Mouse (Mus musculus): ENCODE results near the gene A630076J17Rik. TPM values are rescaled to one million over a fixed set of nuclear protein-coding genes. Genes with fewer than 3 reads are reported as not detected.

A630076J17Rik gene
- polyA plus RNA-seq (2014; fragmentation: Illumina TruSeq; extraction: RNeasy Lipid Tissue Mini Kit (QIAGEN cat#74804); ENCODE audit: low read depth, low replicate concordance), result not detected

DNA sequence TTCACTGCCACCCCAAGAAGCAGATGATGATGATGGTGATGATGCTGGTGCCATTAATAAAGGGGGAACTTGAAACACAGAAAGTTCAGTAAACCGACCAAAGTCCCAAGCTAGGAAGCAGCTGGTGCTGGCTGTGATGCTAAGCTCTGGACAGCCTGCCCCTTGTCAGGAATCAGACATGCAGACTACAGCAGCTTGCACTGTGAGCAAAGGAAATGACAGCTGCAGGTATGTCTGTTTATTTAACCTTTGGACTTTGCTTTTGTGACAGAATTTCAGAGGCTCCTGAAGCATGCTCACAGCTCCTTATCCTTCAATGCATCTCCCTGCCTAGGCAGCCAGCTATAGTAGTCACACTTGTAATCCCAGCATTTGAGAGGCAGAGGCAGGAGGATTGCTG is at the start of gene A630076J17Rik:
Gene A630076J17Rik (plus strand): TSS at position 88 of the 400 bp plus-strand sequence.

GRCm38 (mm10) chr3:107182756-107183155 is 47.7 kb upstream of the A630076J17Rik start, which contains the start of gene Kcna10:
Gene Kcna10 (plus strand): TSS chr3:107183056.

DNA sequence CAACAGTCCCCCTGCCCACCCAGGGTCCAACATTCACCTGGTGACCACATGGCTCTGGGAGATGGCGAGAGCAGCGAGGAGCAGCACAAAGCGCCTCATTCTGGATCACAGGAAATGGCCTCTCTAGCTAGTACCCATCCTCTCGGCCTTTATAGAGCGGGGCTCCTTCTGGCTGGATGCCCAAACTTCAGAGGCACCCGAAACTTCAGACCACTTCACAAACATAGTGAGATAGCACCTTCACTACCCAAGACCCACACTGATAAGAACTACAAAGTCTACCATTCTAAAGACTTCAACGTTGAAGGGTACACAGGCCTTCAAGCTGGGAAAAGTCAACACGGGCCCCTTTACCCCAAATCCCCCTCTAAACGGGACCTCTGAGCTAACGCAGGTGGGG is 8.8 kb upstream of the A630076J17Rik start, which contains the start of gene Cym:
Gene Cym (minus strand): TSS at position 125 of the 400 bp plus-strand sequence.

DNA sequence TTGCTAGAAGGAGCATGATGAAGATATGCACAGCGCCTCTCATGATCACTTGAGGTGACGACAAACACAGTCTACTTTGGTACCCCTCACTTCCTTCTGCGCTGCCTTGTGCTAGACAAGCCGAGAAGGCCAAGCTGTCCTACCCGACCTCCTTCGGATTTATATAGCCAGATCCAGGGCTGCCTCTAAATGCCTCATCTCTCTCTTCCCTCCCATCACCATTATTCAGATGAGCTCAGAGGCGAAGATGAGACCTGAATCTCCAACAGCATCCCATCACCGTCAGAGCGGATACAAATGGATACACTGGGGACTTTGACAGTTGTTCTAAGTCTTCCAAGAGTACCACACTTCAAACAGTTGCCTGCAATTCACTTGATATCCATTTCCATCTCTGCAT is 9.2 kb downstream of the A630076J17Rik start, which contains the start of gene Prok1:
Gene Prok1 (minus strand): TSS at position 101 of the 400 bp plus-strand sequence.

GRCm38 (mm10) chr3:107278479-107279269 is 48.3 kb downstream of the A630076J17Rik start, which contains the start of gene Lamtor5:
Gene Lamtor5 (plus strand): TSS chr3:107278858.

Other genes starting within 250 kb of the A630076J17Rik start
- gene Kcna3, start 194.4 kb upstream of the A630076J17Rik start, polyA plus RNA-seq (2014; fragmentation: Illumina TruSeq; extraction: RNeasy Lipid Tissue Mini Kit (QIAGEN cat#74804); ENCODE audit: low read depth, low replicate concordance), result 0.21 TPM
- 0.53 TPM for gene Kcna2, start 129.5 kb upstream of the A630076J17Rik start, polyA plus RNA-seq (2014; fragmentation: Illumina TruSeq; extraction: RNeasy Lipid Tissue Mini Kit (QIAGEN cat#74804); ENCODE audit: low read depth, low replicate concordance)
- not detected for gene Kcna10, start 47.6 kb upstream of the A630076J17Rik start, polyA plus RNA-seq (2014; fragmentation: Illumina TruSeq; extraction: RNeasy Lipid Tissue Mini Kit (QIAGEN cat#74804); ENCODE audit: low read depth, low replicate concordance)
- 0.34 TPM for gene Cym, start 8.9 kb upstream of the A630076J17Rik start, polyA plus RNA-seq (2014; fragmentation: Illumina TruSeq; extraction: RNeasy Lipid Tissue Mini Kit (QIAGEN cat#74804); ENCODE audit: low read depth, low replicate concordance)
- gene Prok1, start 9.1 kb downstream of the A630076J17Rik start, polyA plus RNA-seq (2014; fragmentation: Illumina TruSeq; extraction: RNeasy Lipid Tissue Mini Kit (QIAGEN cat#74804); ENCODE audit: low read depth, low replicate concordance), result not detected
- gene Lamtor5, start 48.2 kb downstream of the A630076J17Rik start, polyA plus RNA-seq (2014; fragmentation: Illumina TruSeq; extraction: RNeasy Lipid Tissue Mini Kit (QIAGEN cat#74804); ENCODE audit: low read depth, low replicate concordance), result 112 TPM
- 5.4 TPM for gene Slc16a4, start 60.6 kb downstream of the A630076J17Rik start, polyA plus RNA-seq (2014; fragmentation: Illumina TruSeq; extraction: RNeasy Lipid Tissue Mini Kit (QIAGEN cat#74804); ENCODE audit: low read depth, low replicate concordance)
- gene Rbm15, start 103.1 kb downstream of the A630076J17Rik start, polyA plus RNA-seq (2014; fragmentation: Illumina TruSeq; extraction: RNeasy Lipid Tissue Mini Kit (QIAGEN cat#74804); ENCODE audit: low read depth, low replicate concordance), result 4.8 TPM
- gene Kcnc4, start 228.9 kb downstream of the A630076J17Rik start, polyA plus RNA-seq (2014; fragmentation: Illumina TruSeq; extraction: RNeasy Lipid Tissue Mini Kit (QIAGEN cat#74804); ENCODE audit: low read depth, low replicate concordance), result 19.9 TPM

Measured in adipose tissue, adult 10 weeks (tissue).